Mouse (Mus musculus): ENCODE measurements around the gene Apoc3. TPM values are rescaled to one million over a fixed set of nuclear protein-coding genes. Genes with fewer than 3 reads are reported as not detected.

Gene Apoc3
- total and polyA plus RNA-seq, 3 experiments = not detected

DNA sequence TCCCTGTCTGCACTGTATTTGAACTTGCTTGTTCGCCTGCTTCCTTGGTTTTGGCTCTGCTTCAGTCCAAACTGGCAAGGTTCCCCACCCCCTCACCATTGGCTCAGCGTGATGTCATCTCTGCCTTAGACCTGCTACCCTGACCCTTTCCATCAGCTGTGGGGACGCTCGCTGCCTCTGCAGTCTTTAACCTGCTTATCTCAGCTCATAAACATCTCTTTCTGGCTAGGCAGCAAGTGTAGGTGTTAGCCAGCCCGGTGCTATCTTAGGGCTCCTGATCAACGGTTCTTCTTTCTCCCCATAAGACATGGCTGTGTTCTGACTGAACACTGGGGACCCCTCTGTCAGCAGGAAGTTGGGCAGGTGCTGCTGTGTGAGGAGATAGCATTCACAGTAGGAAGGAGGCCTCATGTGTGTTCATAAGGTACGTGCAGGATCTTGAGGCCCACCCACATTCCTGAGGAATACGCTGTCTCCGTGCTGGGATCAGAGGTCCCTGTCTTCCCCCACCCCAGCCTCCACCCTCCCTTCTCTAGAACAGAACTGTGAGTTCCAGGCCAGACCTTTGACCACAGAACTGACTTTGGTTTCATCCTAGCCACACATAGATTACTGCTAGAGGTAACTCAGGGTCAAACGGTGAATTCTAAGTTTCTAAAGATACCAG, 28.5 kb downstream of the Apoc3 start (continued):
- TF ChIP-seq MYB (IDR thresholded peaks at IDR 0.05; ENCODE audit: low read depth, low read length) (peak; percentile 97), RAD21 (IDR thresholded peaks at IDR 0.05; ENCODE audit: low read depth, low read length) (no peak), ZC3H11A (IDR thresholded peaks at IDR 0.05; ENCODE audit: low read depth, low read length) (0 out of 2 replicates have a peak, but pooled peaks have one; percentile 22), TAL1 (IDR thresholded peaks at IDR 0.05; ENCODE audit: low read length) (peak; percentile 86)

DNA sequence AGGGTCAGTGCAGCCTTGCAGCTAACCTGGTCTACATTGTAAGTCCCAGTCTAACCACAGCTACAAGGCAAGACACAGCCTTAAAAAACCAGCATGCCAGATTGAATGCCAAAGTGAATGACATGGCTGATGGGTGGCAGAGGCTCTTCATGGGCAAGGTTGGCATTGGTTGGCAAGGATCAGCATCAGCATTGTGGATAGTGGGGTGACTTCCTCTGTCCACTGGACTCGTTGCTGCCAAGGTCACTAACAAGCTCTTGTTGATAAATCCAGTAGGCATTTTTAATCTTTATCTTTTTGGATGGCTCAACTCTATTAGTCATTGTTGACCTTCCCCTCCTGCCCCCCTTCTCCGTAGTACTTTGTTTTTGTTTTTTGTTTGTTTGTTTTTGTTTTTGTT, 35.8 kb downstream of the Apoc3 start:
- Histone ChIP-seq H3K36me3 (ENCODE audit: control insufficient read depth in 1 of 2, insufficient read depth in 2 of 2, low read length in 2 of 2) (peaks cover 0 to 17% of the 10 kb centered on the region in 2 experiments; a peak in 2 of 4 replicates), H3K4me1 (ENCODE audit: control insufficient read depth in 1 of 2, insufficient read depth in 2 of 2, low read length in 2 of 2) (no peaks in the 10 kb centered on the region)
- TF ChIP-seq HCFC1 (IDR thresholded peaks at IDR 0.05; ENCODE audit: low read depth, low read length) (no peak), MEF2A (IDR thresholded peaks at IDR 0.05; ENCODE audit: extremely low read depth, insufficient replicate concordance, low read depth, low read length, poor library complexity, severe bottlenecking) (no peak), TCF12 (IDR thresholded peaks at IDR 0.05; ENCODE audit: low read depth, low read length) (no peak), SMC3 (IDR thresholded peaks at IDR 0.05; ENCODE audit: low read depth, low read length) (no peak), MAFK (IDR thresholded peaks at IDR 0.05; ENCODE audit: borderline replicate concordance, low read depth, low read length) (no peak), CTCF (IDR thresholded peaks at IDR 0.05 in 2 of 3, conservative IDR thresholded peaks at IDR 0.05 in 1 of 3; ENCODE audit: control insufficient read depth in 1 of 3, insufficient read depth in 1 of 3, low read depth in 2 of 3, low read length in 3 of 3, poor library complexity in 1 of 3, severe bottlenecking in 1 of 3) (no peak), ELF1 (IDR thresholded peaks at IDR 0.05; ENCODE audit: low read depth, low read length) (no peak), EP300 (IDR thresholded peaks at IDR 0.05; ENCODE audit: low read depth in 1 of 2, low read length in 2 of 2) (no peak), MYC (IDR thresholded peaks at IDR 0.05; ENCODE audit: low read depth, low read length) (no peak), CHD1 (IDR thresholded peaks at IDR 0.05; ENCODE audit: low read depth, low read length) (no peak), NELFE (IDR thresholded peaks at IDR 0.05; ENCODE audit: low read depth, low read length) (no peak), TBP (IDR thresholded peaks at IDR 0.05; ENCODE audit: low read depth, low read length) (no peak), MYB (IDR thresholded peaks at IDR 0.05; ENCODE audit: low read depth, low read length) (no peak), POLR2A (IDR thresholded peaks at IDR 0.05; ENCODE audit: control insufficient read depth in 1 of 2, insufficient read depth in 1 of 2, low read depth in 1 of 2, low read length in 2 of 2, poor library complexity in 1 of 2) (no peak), JUND (IDR thresholded peaks at IDR 0.05; ENCODE audit: low read depth, low read length) (no peak)

DNA sequence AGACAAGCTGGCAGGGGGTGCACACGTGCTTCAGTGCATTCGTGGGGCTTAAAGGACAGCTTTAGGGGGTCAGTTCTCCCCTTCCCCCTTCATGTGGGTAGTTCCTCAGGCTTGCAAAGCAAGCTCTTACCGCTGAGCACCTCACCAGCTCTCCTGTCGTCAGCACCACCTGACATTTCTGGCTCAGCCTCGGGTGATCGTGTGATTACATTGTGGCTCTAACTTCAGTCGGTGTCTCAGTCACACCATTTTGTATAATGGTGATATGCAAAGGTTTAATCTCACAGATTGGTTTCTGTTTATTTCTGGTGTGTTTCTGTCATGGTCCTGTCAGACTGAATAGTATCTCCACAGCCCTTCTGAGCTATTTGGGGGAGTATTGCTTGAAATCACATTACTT, 36.5 kb downstream of the Apoc3 start:
- H3K9me3 ChIP-seq (replicated peaks; ENCODE audit: insufficient read depth, low read length) = no peaks in the 10 kb centered on the region
- peaks cover 0 to 19% of the 10 kb centered on the region in 2 experiments; a peak in 2 of 4 replicates for H3K36me3 ChIP-seq (ENCODE audit: control insufficient read depth in 1 of 2, insufficient read depth in 2 of 2, low read length in 2 of 2)
- no peaks in the 10 kb centered on the region for H3K4me1 ChIP-seq (ENCODE audit: control insufficient read depth in 1 of 2, insufficient read depth in 2 of 2, low read length in 2 of 2)
- no peak overlapping the region for H3K4me3 ChIP-seq (ENCODE audit: control insufficient read depth in 1 of 2, insufficient read depth in 1 of 2, low read depth in 2 of 2, low read length in 2 of 2)
- H3K27me3 ChIP-seq (ENCODE audit: control insufficient read depth in 1 of 2, insufficient read depth in 2 of 2, low read length in 2 of 2) = no peaks in the 10 kb centered on the region
- H3K27ac ChIP-seq (ENCODE audit: control insufficient read depth, low read depth, low read length) = no peak overlapping the region
- H3K9ac ChIP-seq (ENCODE audit: control insufficient read depth, low read depth, low read length, poor library complexity, severe bottlenecking) = no peak overlapping the region
- no peak for DNase-seq (ENCODE audit: low read depth, low spot score)
- TF ChIP-seq ZKSCAN1 (IDR thresholded peaks at IDR 0.05; ENCODE audit: low read depth, low read length) = no peak
- no peak for TF ChIP-seq TCF12 (IDR thresholded peaks at IDR 0.05; ENCODE audit: low read depth, low read length)
- TF ChIP-seq SIN3A (IDR thresholded peaks at IDR 0.05; ENCODE audit: low read length) = no peak
- no peak for TF ChIP-seq KAT2A (conservative IDR thresholded peaks at IDR 0.05; ENCODE audit: low read depth, low read length)
- no peak for TF ChIP-seq NELFE (IDR thresholded peaks at IDR 0.05; ENCODE audit: low read depth, low read length)
- TF ChIP-seq NRF1 (IDR thresholded peaks at IDR 0.05; ENCODE audit: insufficient read depth, low read depth, low read length, poor library complexity, severe bottlenecking) = no peak
- no peak for TF ChIP-seq USF1 (IDR thresholded peaks at IDR 0.05; ENCODE audit: low read depth, low read length)
- TF ChIP-seq EP300 (IDR thresholded peaks at IDR 0.05; ENCODE audit: low read depth in 1 of 2, low read length in 2 of 2) = no peak
- TF ChIP-seq POLR2A (IDR thresholded peaks at IDR 0.05; ENCODE audit: control insufficient read depth in 1 of 2, insufficient read depth in 1 of 2, low read depth in 1 of 2, low read length in 2 of 2, poor library complexity in 1 of 2) = no peak
- no peak for TF ChIP-seq POLR2AphosphoS5 (IDR thresholded peaks at IDR 0.05; ENCODE audit: borderline replicate concordance, low read depth, low read length)
- TF ChIP-seq MAZ (IDR thresholded peaks at IDR 0.05; ENCODE audit: low read depth, low read length) = no peak
- no peak for TF ChIP-seq HCFC1 (IDR thresholded peaks at IDR 0.05; ENCODE audit: low read depth, low read length)
- no peak for TF ChIP-seq UBTF (IDR thresholded peaks at IDR 0.05; ENCODE audit: borderline replicate concordance, insufficient read depth, low read depth, low read length)
- no peak for TF ChIP-seq CHD1 (IDR thresholded peaks at IDR 0.05; ENCODE audit: low read depth, low read length)
- no peak for TF ChIP-seq USF2 (IDR thresholded peaks at IDR 0.05; ENCODE audit: borderline replicate concordance in 1 of 2, insufficient read depth in 1 of 2, low read depth in 1 of 2, low read length in 2 of 2)
- no peak for TF ChIP-seq TBP (IDR thresholded peaks at IDR 0.05; ENCODE audit: low read depth, low read length)
- no peaks in the 10 kb centered on the region for H3K79me2 ChIP-seq (ENCODE audit: control insufficient read depth, insufficient read depth, low read length, poor library complexity)

More for the DNA sequence above, 35.8 kb downstream of the Apoc3 start:
- H3K9ac ChIP-seq (ENCODE audit: control insufficient read depth, low read depth, low read length, poor library complexity, severe bottlenecking) = no peak overlapping the region
- no peak for DNase-seq (ENCODE audit: low read depth, low spot score)
- H3K27ac ChIP-seq (ENCODE audit: control insufficient read depth, low read depth, low read length) = no peak overlapping the region
- H3K27me3 ChIP-seq (ENCODE audit: control insufficient read depth in 1 of 2, insufficient read depth in 2 of 2, low read length in 2 of 2) = no peaks in the 10 kb centered on the region
- H3K9me3 ChIP-seq (replicated peaks; ENCODE audit: insufficient read depth, low read length) = no peaks in the 10 kb centered on the region
- no peak overlapping the region for H3K4me3 ChIP-seq (ENCODE audit: control insufficient read depth in 1 of 2, insufficient read depth in 1 of 2, low read depth in 2 of 2, low read length in 2 of 2)
- no peaks in the 10 kb centered on the region for H3K79me2 ChIP-seq (ENCODE audit: control insufficient read depth, insufficient read depth, low read length, poor library complexity)
